Mouse (Mus musculus) spleen, adult 2 months (tissue): ENCODE measurements around the gene Gcc1.

Experiments
- CTCF ChIP-seq: fragments of 200-500 bp; IDR thresholded peaks from 2 replicates; pipeline ENCODE4 v1.5.1; 2011; ENCODE audit warnings: mild to moderate bottlenecking, inconsistent platforms; ENCODE audit not compliant: insufficient read depth, insufficient read length, insufficient replicate concordance; ENCODE audit errors: extremely low read depth
- POLR2A ChIP-seq: fragments of 200-500 bp; IDR thresholded peaks from 2 replicates; pipeline ENCODE4 v1.6.1; 2011; ENCODE audit warnings: low read depth, low read length, inconsistent platforms

DNA sequence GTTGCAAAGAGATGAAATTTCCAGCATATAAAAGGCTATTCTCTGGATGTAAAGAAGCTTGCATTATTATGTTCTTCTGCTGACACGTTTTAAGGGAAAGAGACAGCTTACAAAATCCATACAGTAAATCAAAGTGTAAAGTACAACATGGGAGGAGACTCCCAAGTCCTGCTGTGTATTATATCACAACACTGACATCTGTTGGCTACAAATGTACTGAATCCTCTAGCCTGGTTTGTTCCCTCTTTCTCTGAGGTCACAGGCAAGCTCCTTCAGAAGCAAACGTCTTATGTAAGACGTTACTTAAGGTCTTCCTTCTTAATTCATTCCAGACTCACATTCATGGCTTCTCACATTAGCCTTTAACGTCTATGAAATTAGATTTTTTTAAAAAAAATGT, 46.2 kb downstream of the Gcc1 start:
- no peak for TF ChIP-seq POLR2A
- no peak for TF ChIP-seq CTCF
